Mouse (Mus musculus): ENCODE measurements around the gene Nxph3.

GRCm38 (mm10) chr11:95519299-95519698 lies 4.9 kb upstream of the Nxph3 start:
- TF ChIP-seq CTCF (conservative IDR thresholded peaks at IDR 0.05; ENCODE audit: insufficient read depth, insufficient read length, low read depth, low read length) (no peak), POLR2A (IDR thresholded peaks at IDR 0.05; ENCODE audit: low read depth, low read length) (no peak)

Measured in kidney, adult 2 months (tissue).